In the genomic region with DNA sequence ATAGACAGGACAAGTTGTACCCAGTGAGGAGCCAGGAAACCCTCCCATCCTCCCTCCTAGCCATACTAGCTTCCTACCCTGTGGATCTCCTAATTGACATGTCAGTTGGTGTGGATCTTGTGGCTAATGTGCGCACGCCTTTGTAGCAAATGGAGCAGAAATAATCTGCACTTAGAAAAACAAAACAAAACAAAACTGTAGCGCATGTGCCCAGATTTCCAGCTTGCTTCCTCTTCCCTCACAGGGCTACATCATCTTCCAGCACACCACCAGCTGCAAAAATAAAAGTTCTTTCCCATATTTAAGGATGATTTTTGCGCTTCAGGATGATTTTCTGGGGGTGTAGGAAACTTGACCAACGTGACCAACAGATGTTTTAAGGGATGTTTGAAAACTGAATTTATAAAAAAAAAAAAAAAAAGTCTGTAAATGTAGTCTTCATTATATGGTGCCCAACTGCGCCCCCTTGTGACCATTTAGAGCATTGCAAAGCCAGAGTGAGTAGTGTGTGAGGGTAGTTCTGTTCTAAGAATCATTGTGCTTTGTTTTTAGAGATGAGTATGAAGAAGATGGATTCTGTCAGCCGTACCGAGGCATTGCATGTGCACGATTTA, we compare ENCODE assay signal across 9 mouse cellular contexts.
DNase-seq lines count a peak whose midpoint lies in the region; ATAC-seq and TF ChIP-seq lines count a peak whose summit lies in the region.
"Had no signal": no experiment of that assay in that cellular context is flagged by ENCODE, and none has a peak within 500 bp of the region (broad histone marks: within the 10 kb centered on the region; RNA-seq: fewer than 3 reads in every experiment).

No protein-coding gene starts in this region.

- no peaks in the 10 kb centered on the region for H3K9me3 ChIP-seq in E14TG2a.4 (ENCODE audit: low read length)
- H3K9me3 ChIP-seq in liver, embryonic 14.5 days (ENCODE audit: control insufficient read depth, low read length), result no peaks in the 10 kb centered on the region
- H3K9me3 ChIP-seq: limb, embryonic 15.5 days had no signal

- WGBS in liver, embryonic 14.5 days (ENCODE audit: insufficient replicate concordance), result 30% methylated on average over 9 of the region's 9 CpGs

- DNase-seq in adrenal gland, adult 2 months, result peak; percentile 77
- peak; percentile 89 for DNase-seq in embryo, embryonic 10.5 days (ENCODE audit: low spot score)
- DNase-seq in heart, adult 8-10 months (ENCODE audit: low spot score), result peak; percentile 80
- peak; percentile 90 for DNase-seq in kidney, postnatal 10 days
- DNase-seq in liver, embryonic 14.5 days (ENCODE audit: low read depth in 3 of 3, low spot score in 3 of 3), result peak in 2 of 3 experiments; percentile 3 to 13
- DNase-seq in right cerebral cortex, adult 2 months (ENCODE audit: low spot score in 2 of 2), result peak; percentile 82 to 89

- H3K27me3 ChIP-seq in E14TG2a.4 (ENCODE audit: insufficient read depth, low read length), result no peaks in the 10 kb centered on the region
- H3K27me3 ChIP-seq in liver, embryonic 14.5 days (ENCODE audit: control insufficient read depth, insufficient read depth, low read length), result no peaks in the 10 kb centered on the region

- TF ChIP-seq EP300 in liver, embryonic 14.5 days (IDR thresholded peaks at IDR 0.05; ENCODE audit: low read depth), result no peak

- no peaks in the 10 kb centered on the region for H3K36me3 ChIP-seq in E14TG2a.4 (ENCODE audit: insufficient read depth, low read length)
- H3K36me3 ChIP-seq in liver, embryonic 14.5 days (replicated peaks; ENCODE audit: control insufficient read depth, insufficient read depth, low read depth), result no peaks in the 10 kb centered on the region
- H3K36me3 ChIP-seq: limb, embryonic 15.5 days had no signal

- ATAC-seq in liver, embryonic 14.5 days (ENCODE audit: insufficient read depth), result no peak
- ATAC-seq in megakaryocyte-erythroid progenitor cell, adult 5-6 weeks (replicated peaks; ENCODE audit: low FRiP score, low TSS enrichment, poor library complexity, severe bottlenecking), result no peak

- H3K4me1 ChIP-seq in E14TG2a.4 (replicated peaks; ENCODE audit: low read depth, low read length), result peaks cover 15% of the 10 kb centered on the region
- no peaks in the 10 kb centered on the region for H3K4me1 ChIP-seq in liver, embryonic 14.5 days (replicated peaks; ENCODE audit: control insufficient read depth in 2 of 2, insufficient read depth in 2 of 2, low read length in 1 of 2)

- no peak overlapping the region for H3K4me2 ChIP-seq in liver, embryonic 14.5 days (ENCODE audit: low read depth)
- H3K4me2 ChIP-seq: limb, embryonic 15.5 days had no signal

- H3K27ac ChIP-seq in liver, embryonic 14.5 days, result no peak overlapping the region
- H3K27ac ChIP-seq: limb, embryonic 15.5 days had no signal

- TF ChIP-seq CTCF in E14TG2a.4 (conservative IDR thresholded peaks at IDR 0.05; ENCODE audit: low read length), result peak; percentile 92
- peak; percentile 66 for TF ChIP-seq CTCF in liver, embryonic 14.5 days (IDR thresholded peaks at IDR 0.05; ENCODE audit: low read depth)

- H3K4me3 ChIP-seq in E14TG2a.4 (replicated peaks; ENCODE audit: low read length), result no peak overlapping the region
- no peak overlapping the region for H3K4me3 ChIP-seq in liver, embryonic 14.5 days (ENCODE audit: insufficient read depth in 1 of 2, low read depth in 2 of 2, low read length in 2 of 2)
- H3K4me3 ChIP-seq: limb, embryonic 15.5 days had no signal

- H3K9ac ChIP-seq in liver, embryonic 14.5 days (replicated peaks), result no peak overlapping the region
- H3K9ac ChIP-seq: limb, embryonic 15.5 days had no signal

Comparison
In these comparisons a context has a peak if more than half of its experiments do, and no peak if none do; other contexts are left out.
1. DNase-seq: peak in every context shown above with its lines; median percentile 90 in kidney, postnatal 10 days; 89 in embryo, embryonic 10.5 days; 86 in right cerebral cortex, adult 2 months; 80 in heart, adult 8-10 months; 77 in adrenal gland, adult 2 months; 8 in liver, embryonic 14.5 days.